Mouse (Mus musculus) midbrain, embryonic 14.5 days (tissue): ENCODE data around the gene 1700113H08Rik. TPM values are rescaled to one million over a fixed set of nuclear protein-coding genes. Genes with fewer than 3 reads are reported as not detected.

Source experiments
- ATAC-seq: fragments of 200-750 bp; cut with Nextera tagmentation; 2 replicates; pipeline ENCODE4 v1.8.0; 2017; ENCODE audit warnings: moderate number of reproducible peaks, moderate library complexity; ENCODE audit not compliant: low FRiP score, low TSS enrichment
- DNase-seq: peaks from one replicate; pipeline ENCODE4 v3.0.0-alpha.2; 2015
- H3K27ac ChIP-seq: fragments of 300-500 bp; sonication (generic); replicated peaks from 2 replicates; pipeline ENCODE4 v1.5.1; 2014; ENCODE audit warnings: mild to moderate bottlenecking, low read depth, low read length, moderate library complexity
- H3K27me3 ChIP-seq: fragments of 300-500 bp; sonication (generic); 2 replicates; pipeline ENCODE4 v1.6.1; 2014; ENCODE audit warnings: low read length, control low read depth, mixed read lengths; ENCODE audit not compliant: control insufficient read depth, insufficient read depth
- H3K36me3 ChIP-seq: fragments of 300-500 bp; sonication (generic); 2 replicates; pipeline ENCODE4 v1.6.1; 2014; ENCODE audit warnings: low read length, control low read depth; ENCODE audit not compliant: control insufficient read depth, insufficient read depth
- H3K4me1 ChIP-seq: fragments of 300-500 bp; sonication (generic); 2 replicates; pipeline ENCODE4 v1.6.1; 2014; ENCODE audit warnings: mild to moderate bottlenecking, antibody characterized with exemption, low read length, control low read depth; ENCODE audit not compliant: control insufficient read depth, insufficient read depth
- H3K4me2 ChIP-seq: fragments of 300-500 bp; sonication (generic); 2 replicates; pipeline ENCODE4 v1.6.1; 2014; ENCODE audit warnings: mild to moderate bottlenecking, low read length, moderate library complexity
- H3K4me3 ChIP-seq: fragments of 300-500 bp; sonication (generic); replicated peaks from 2 replicates; pipeline ENCODE4 v1.5.1; 2014; ENCODE audit warnings: low read depth, low read length
- H3K9ac ChIP-seq: fragments of 300-500 bp; sonication (generic); replicated peaks from 2 replicates; pipeline ENCODE4 v1.6.1; 2014; ENCODE audit warnings: mild to moderate bottlenecking, low read length, moderate library complexity
- H3K9me3 ChIP-seq: fragments of 300-500 bp; sonication (generic); 2 replicates; pipeline ENCODE4 v1.6.1; 2016; ENCODE audit warnings: low read length, control low read depth, mixed read lengths; ENCODE audit not compliant: control insufficient read depth
- WGBS: fragments of 180-500 bp; shearing (Covaris S2); extraction: QIAGEN DNeasy Blood & Tissue Kit; methylation state at CpG from one replicate; pipeline ENCODE4 v1.1.7; 2014; 5-methylcytosine and 5-hydroxymethylcytosine counted together
- polyA plus RNA-seq: library from polyadenylated mRNA; unstranded; fragments of >200 nt; fragmentation: Nextera tagmentation; extraction: Ambion mirVana; gene quantifications from 2 replicates; pipeline ENCODE4 v1.2.1, GENCODE M21; 2014

The 1700113H08Rik gene
- polyA plus RNA-seq, 1 experiment from 2014 or later: 0.37 TPM

- Histone ChIP-seq H3K4me2 (no peak overlapping the region), H3K4me3 (no peak overlapping the region), H3K4me1 (no peaks in the 10 kb centered on the region), H3K27me3 (no peaks in the 10 kb centered on the region), H3K27ac (no peak overlapping the region), H3K9me3 (no peaks in the 10 kb centered on the region), H3K36me3 (no peaks in the 10 kb centered on the region), H3K9ac (no peak overlapping the region)
- ATAC-seq (no peak), DNase-seq (no peak)
- 75% methylated on average over 10 of the region's 10 CpGs for WGBS
Measured at GRCm38 (mm10) chr10:87109038-87109771, 51.4 kb downstream of the 1700113H08Rik start.

DNA sequence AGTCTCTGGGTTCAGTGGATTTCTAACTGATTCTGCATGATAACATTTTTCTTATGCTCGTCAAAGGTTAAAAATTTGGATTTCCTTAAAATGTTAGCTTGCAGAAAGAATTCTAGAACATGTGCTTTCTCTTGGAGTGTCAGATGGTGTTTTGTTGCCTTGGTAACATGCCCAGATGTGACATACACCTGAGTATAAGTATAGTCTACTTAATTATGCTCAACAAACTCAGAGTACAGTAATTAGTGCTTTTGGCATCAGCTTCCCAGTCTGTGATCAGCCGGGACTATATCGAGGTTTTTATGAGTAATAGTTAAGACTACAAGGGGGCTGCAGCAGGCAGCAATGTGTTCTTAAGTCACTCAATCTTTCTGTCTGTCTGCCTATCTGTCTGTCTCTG lies 53.1 kb downstream of the 1700113H08Rik start:
- ATAC-seq: no peak

DNA sequence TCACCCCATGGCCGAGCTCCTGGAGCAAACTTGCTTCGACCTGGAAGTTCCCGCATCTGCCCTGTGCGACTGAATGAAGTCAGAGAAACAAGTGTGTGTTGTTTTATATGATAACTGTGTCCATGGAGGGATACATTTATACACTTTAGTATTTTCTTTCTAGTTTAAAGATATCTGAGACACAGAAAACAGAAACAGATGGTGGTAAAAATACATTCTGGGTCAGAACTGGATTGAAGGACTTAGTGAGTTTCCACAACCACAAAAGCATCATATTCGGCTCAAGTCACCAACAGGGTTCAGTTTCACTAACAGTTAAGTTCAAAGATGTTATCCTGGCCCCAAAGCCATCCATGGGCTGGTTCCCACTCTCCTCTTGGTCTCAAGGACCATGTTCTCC lies 67.2 kb downstream of the 1700113H08Rik start:
- no peak overlapping the region for H3K4me2 ChIP-seq
- H3K9me3 ChIP-seq: no peaks in the 10 kb centered on the region
- H3K27ac ChIP-seq: no peak overlapping the region
- H3K4me1 ChIP-seq: no peaks in the 10 kb centered on the region
- no peak overlapping the region for H3K4me3 ChIP-seq
- H3K9ac ChIP-seq: no peak overlapping the region
- ATAC-seq (no peak), DNase-seq (no peak)
- no peaks in the 10 kb centered on the region for H3K36me3 ChIP-seq
- no peaks in the 10 kb centered on the region for H3K27me3 ChIP-seq
- WGBS: 93% methylated on average over 5 of the region's 5 CpGs

More for the DNA sequence above, 53.1 kb downstream of the 1700113H08Rik start:
- Histone ChIP-seq H3K27ac (no peak overlapping the region), H3K36me3 (no peaks in the 10 kb centered on the region), H3K27me3 (no peaks in the 10 kb centered on the region), H3K9ac (no peak overlapping the region), H3K4me2 (no peak overlapping the region), H3K4me1 (no peaks in the 10 kb centered on the region), H3K4me3 (no peak overlapping the region), H3K9me3 (no peaks in the 10 kb centered on the region)
- WGBS: 95% methylated on average over 3 of the region's 3 CpGs
- DNase-seq: no peak

GRCm38 (mm10) chr10:87126186-87126824 lies 68.5 kb downstream of the 1700113H08Rik start:
- Histone ChIP-seq H3K36me3 (no peaks in the 10 kb centered on the region), H3K27me3 (no peaks in the 10 kb centered on the region), H3K4me2 (no peak overlapping the region), H3K9me3 (no peaks in the 10 kb centered on the region), H3K4me1 (no peaks in the 10 kb centered on the region), H3K4me3 (no peak overlapping the region), H3K27ac (no peak overlapping the region), H3K9ac (no peak overlapping the region)
- WGBS: 86% methylated on average over 12 of the region's 12 CpGs
- ATAC-seq (no peak), DNase-seq (no peak)

DNA sequence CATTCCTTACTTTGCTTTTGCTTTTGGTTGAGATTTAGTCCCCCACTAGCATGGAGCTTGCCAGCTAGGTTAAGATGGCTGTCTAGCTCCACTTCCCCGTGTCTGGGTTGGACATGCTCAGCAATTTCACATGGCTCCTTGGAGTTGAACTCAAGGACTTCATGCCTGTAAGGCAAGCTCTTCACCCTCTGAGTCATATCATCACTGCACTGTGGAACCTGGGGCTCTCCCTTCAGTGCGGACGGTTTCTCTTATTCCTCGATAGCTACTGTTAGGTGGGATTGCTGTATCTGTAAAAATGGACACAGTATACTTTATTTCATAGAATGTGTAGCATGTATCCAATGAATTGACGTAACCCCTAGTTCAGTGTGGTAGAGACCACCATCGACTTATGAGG lies 93.2 kb downstream of the 1700113H08Rik start:
- no peak overlapping the region for H3K9ac ChIP-seq
- H3K27ac ChIP-seq: no peak overlapping the region
- DNase-seq: no peak
- no peak for ATAC-seq
- no peaks in the 10 kb centered on the region for H3K36me3 ChIP-seq
- H3K27me3 ChIP-seq: no peaks in the 10 kb centered on the region
- WGBS: 96% methylated on average over 6 of the region's 6 CpGs
- H3K4me2 ChIP-seq: no peak overlapping the region
- peaks cover 3% of the 10 kb centered on the region; the same call in 1 of the 2 replicates for H3K4me1 ChIP-seq
- peaks cover 3% of the 10 kb centered on the region; the same call in 1 of the 2 replicates for H3K9me3 ChIP-seq
- H3K4me3 ChIP-seq: no peak overlapping the region

- peaks cover 3% of the 10 kb centered on the region; the same call in 1 of the 2 replicates for H3K9me3 ChIP-seq
- H3K4me2 ChIP-seq: no peak overlapping the region
- H3K27me3 ChIP-seq: no peaks in the 10 kb centered on the region
- no peaks in the 10 kb centered on the region for H3K36me3 ChIP-seq
- H3K9ac ChIP-seq: no peak overlapping the region
- 42% methylated on average over 14 of the region's 14 CpGs for WGBS
- peaks cover 3% of the 10 kb centered on the region; the same call in 1 of the 2 replicates for H3K4me1 ChIP-seq
- H3K4me3 ChIP-seq: no peak overlapping the region
- ATAC-seq: no peak
- H3K27ac ChIP-seq: no peak overlapping the region
- DNase-seq: peak; percentile 37
Measured at GRCm38 (mm10) chr10:87153731-87154505, 96.1 kb downstream of the 1700113H08Rik start.

- H3K27me3 ChIP-seq: no peaks in the 10 kb centered on the region
- no peak overlapping the region for H3K27ac ChIP-seq
- H3K36me3 ChIP-seq: no peaks in the 10 kb centered on the region
- no peak overlapping the region for H3K4me2 ChIP-seq
- no peaks in the 10 kb centered on the region for H3K4me1 ChIP-seq
- ATAC-seq: no peak
- no peak for DNase-seq
- no peak overlapping the region for H3K4me3 ChIP-seq
- no peak overlapping the region for H3K9ac ChIP-seq
- H3K9me3 ChIP-seq: no peaks in the 10 kb centered on the region
- WGBS: 87% methylated on average over 9 of the region's 9 CpGs
Measured at GRCm38 (mm10) chr10:87159781-87160180, 101.9 kb downstream of the 1700113H08Rik start.

DNA sequence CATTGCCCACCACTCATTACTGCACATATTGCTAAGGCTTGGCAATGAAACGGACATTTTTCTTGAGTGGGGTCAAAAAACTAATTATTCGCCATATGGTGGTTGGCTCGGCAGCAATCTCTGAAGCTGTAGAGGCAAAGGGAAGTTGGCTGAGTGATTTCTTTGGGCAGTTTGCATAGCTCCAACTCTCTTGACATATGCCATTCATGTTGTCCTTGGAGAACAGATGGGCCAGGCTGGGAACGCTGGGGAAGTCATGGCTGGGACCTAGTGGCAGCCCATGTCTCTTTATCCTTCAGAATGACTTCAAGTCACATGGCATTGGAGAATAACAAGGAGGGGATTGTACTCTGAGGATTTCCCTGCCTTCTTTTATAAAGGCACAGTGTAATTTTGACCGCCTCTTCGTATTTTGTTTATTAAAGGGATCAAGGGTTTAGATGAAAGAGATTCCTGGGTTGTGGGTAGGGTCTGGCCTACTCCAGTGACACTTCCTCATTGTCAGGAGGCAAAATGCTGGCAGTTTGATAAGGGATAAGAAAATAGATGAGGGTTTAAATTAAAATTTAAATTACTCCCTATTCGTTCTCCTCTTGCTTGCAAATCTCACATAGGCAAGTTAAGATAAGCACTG lies 138.4 kb downstream of the 1700113H08Rik start:
- DNase-seq (peak; percentile 30), ATAC-seq (peak; percentile 55)
- no peaks in the 10 kb centered on the region for H3K9me3 ChIP-seq
- 48% methylated on average over 7 of the region's 7 CpGs for WGBS
- H3K4me1 ChIP-seq: no peaks in the 10 kb centered on the region
- no peaks in the 10 kb centered on the region for H3K36me3 ChIP-seq
- no peak overlapping the region for H3K4me3 ChIP-seq
- no peak overlapping the region for H3K4me2 ChIP-seq
- no peak overlapping the region for H3K27ac ChIP-seq
- H3K9ac ChIP-seq: no peak overlapping the region
- no peaks in the 10 kb centered on the region for H3K27me3 ChIP-seq
